Mouse (Mus musculus) erythroblast, embryonic 14.5 days (primary cell): ENCODE measurements around the gene Uqcc2.

ENCODE experiments used
- GATA1 ChIP-seq: IDR thresholded peaks from 2 replicates; pipeline ENCODE4 v1.6.1; 2012; ENCODE audit warnings: low read length, inconsistent platforms, mixed read lengths
- TAL1 ChIP-seq: IDR thresholded peaks from 3 replicates; pipeline ENCODE4 v1.6.1; 2012; ENCODE audit warnings: low read length, inconsistent platforms, mixed read lengths

DNA sequence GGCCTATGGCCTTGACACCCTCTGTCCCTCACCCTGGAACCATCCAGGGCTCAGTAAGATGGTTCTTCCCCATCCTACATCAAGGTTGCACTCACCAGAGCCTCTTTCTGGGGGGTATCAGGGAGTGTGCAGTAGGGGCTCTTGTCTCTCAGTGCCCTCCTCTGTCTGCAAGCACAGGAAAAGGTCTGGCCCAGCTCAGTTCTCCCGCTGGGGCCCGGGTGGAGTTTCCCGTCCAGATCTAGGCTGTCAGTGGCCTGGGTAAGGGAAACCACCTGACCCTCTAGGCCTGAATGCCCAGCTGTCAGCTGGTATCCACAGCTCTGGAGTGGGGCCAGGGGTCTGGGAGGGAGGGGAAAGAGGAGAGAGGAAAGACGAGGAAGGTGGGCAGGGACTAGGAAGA, 33.8 kb upstream of the Uqcc2 start, which contains the start of gene Ip6k3:
- TF ChIP-seq GATA1 (no peak), TAL1 (no peak)
